Mouse (Mus musculus) CD4-positive, CD25-positive, alpha-beta regulatory T cell, adult 4 months (primary cell): ENCODE results near the gene Metap1d. TPM values are rescaled to one million over a fixed set of nuclear protein-coding genes. Genes with fewer than 3 reads are reported as not detected.

Source experiments
- ATAC-seq: one replicate; pipeline ENCODE4 v1.8.0; 2017
- polyA plus RNA-seq, 2 experiments: library from polyadenylated mRNA; unstranded; fragments of 100-300 nt; shearing (Covaris generic); gene quantifications; one replicate each; pipeline ENCODE4 v1.2.1; 2017

The Metap1d gene
- polyA plus RNA-seq, 2 experiments from 2014 or later = 31.5 to 35.3 TPM

DNA sequence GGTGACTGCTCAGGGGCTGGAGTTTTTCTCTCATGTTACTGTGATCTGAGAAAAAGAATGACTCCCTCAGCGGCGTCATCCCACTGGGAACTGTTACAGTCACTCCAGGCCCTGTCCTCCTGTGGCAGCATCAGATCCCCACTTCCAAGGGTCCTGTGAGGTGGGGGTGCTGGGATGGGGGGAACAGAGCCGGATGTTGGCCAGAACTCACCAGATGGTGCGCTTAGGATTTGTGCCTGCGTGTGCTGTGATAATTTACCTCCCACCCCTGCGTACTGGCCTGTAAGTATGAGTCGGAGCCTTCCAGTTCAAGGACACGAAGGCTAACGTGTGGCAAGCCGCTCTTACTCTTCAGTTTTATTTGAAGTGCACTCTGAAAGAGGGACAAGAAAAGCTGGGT lies 22.2 kb downstream of the Metap1d start:
- ATAC-seq = no peak

DNA sequence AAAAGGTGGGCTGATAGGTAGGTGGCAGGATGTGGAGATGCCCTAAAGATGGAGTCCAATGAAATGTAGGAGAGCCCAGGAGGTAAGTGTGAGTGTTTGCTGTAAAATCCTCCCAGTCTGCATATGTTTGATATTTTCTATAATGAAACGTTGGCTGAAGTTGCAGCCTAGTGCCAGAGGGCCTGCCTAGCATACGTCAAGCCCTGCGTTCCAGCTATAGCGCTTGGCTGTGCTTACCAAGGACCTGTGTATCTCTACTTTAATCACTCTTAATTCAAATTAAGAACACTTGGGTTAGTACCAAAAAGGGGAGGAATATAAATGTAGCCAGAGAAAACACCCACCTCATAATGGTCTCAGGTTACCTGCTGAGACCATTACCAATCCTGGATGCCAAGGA lies 22.7 kb downstream of the Metap1d start:
- no peak for ATAC-seq

DNA sequence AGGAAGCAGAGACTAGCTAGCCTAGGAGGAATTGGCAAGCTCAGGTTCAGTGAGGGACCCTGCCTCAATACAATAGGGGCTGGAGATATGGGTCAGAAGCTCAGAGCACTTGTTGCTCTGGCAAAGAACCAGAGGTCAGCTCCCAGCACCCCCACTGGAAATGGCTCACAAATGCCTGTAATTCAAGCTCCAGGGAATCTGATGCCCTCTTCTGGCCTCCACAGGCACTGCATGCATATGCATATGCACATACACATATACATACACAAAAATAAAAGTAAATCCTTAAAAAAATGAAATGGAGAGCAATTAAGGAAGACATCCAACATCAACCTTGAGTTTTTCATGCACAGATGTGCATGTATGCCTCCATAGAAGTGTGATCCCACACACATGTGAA lies 24.7 kb downstream of the Metap1d start:
- no peak for ATAC-seq

DNA sequence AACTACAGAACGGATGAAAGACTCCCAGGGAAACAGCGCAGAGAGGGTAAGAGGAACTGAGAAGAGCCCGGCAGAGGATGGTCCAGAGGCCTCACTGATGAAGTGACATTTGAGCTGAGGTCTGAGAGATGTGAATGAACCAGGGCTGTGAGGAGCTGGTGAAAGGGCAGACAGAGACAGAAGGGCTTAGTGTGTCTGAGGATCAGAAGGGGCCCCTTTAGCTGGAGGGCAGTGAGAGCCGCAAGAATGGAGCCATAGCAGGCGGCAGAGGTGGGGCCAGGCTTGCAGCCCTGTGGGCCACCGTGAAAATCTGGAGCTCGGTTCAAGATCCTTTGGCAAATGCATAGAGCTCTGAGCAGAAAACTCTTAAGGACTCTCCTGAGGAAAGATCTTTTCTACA lies 26.8 kb downstream of the Metap1d start:
- ATAC-seq = no peak

DNA sequence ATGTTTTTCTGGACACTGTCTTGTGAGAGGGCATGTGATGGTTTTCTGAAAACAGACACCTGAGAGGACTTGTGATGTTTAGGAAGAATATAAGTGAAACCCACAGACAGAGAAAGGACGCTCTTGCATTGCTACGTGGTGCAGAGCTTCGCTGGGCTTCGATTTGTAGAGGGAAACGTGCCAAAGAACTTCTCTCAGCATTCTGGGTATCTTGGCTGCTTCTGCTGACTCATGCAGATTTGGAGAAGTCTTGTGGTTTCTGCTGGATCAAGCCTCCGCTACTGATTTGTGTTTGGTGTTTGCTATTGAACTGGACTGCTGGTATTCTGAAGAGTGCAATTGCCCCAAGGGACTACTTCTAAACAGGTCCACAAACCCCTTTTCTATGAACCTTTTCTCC lies 28.7 kb downstream of the Metap1d start:
- ATAC-seq = no peak

DNA sequence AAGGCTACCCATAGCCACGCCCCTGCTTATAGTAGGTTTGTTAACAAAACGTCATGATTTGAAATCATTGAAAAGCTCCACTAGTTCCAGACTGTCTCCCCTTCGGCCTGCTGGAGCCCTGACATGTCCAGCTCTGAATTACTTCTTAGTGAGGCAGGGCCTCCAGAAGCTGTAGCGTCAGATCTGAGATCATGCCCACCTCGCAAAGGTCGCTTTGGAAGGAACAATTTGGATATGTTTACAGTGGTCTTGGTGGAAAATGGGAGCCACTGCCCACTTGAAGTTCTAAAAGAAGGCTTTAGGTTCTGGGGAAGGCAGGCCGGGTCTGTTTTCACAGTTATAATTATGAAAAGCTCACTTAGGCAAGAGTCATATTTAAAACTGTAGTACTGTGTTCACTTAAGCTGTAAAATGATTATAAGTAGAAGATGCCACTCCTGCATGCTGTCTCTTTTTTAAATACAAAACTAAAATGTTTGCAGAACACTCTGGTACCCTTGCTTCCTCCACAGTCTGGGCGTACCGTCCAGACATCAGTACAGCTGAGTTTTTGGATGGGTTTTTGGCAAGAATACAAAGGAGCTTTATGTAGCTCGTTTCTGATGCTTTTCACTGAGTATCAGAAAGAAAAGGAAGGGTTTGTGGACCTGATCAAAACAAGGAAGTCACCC lies 30.1 kb downstream of the Metap1d start:
- ATAC-seq = no peak

DNA sequence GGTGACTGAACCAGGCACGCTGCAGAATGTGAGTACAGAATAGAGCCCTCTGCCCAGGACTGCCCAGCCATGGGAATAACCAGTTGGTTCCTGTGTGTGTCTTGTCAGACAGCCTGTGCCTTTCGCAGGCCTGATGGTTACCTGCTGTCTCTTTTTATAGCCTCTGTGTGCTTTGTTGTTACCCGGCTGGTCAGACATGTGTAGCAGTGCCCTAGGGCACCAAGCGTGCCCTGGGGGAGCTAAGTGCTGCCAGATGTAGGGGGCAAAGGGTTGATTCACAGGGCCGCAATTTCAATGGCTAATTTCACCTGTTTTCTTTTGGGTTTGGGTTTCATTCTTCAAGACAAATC lies 30.6 kb downstream of the Metap1d start:
- no peak for ATAC-seq

DNA sequence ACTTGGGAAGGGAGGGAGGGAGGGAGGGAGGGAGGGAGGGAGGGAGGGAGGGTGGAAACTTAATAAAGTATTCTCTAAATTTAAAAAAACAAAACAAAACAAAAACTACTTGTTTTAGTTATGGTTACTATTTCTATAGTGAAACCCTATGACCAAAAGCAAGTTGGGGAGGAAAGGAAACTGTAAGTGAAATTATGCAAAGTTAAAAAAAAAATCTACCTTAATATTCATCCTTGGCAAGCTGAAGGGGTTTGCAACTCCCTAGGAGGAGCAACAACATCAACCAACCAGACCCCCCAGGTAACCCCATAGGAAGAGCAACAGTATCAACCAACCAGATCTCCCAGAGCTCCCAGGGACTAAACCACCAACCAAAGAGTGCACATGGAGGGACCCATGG lies 38.2 kb downstream of the Metap1d start:
- ATAC-seq = no peak

DNA sequence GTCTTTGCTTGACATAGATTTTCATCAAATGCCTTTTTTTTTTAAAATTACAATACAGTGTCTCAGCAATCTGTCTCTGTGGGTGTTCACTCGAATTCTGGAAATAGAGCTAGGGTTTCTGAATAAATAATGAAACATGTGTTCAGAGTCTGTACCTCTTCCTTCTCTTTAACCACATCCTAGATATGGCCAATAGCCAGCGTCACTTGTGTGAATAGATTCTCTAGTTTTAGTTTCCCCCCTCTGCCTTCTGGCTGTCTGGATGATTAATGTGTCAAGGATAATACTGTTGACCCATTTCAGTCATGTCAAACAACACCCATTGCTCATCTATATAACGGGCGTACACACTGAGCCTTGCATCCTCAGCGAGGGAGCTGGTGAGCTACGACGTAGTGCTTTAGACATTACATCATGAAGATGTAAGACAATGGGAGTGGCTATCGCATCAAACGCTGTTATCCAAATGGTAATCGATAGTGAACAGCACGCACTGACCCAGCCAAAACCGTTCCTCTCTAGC lies 40.1 kb downstream of the Metap1d start:
- ATAC-seq = no peak

DNA sequence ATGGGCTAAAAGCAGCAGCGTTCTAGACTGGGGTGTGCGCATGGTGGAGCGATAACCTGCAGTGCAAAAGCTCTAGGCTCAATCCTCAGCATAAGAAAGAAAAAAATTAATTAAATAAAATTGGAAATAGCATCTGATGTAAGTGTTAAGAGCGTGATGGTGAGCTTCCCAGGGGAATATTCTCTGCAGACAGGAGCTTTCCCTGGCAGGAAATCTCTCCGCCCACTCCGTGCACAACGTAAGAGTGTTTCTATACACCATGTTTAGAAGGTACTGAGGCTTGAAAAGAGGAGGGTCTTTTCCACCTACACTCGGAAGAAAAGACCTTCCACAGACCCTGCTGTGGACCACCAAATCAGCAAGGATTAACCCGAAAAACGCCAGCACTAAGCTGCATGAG lies 41.4 kb downstream of the Metap1d start:
- ATAC-seq = no peak

DNA sequence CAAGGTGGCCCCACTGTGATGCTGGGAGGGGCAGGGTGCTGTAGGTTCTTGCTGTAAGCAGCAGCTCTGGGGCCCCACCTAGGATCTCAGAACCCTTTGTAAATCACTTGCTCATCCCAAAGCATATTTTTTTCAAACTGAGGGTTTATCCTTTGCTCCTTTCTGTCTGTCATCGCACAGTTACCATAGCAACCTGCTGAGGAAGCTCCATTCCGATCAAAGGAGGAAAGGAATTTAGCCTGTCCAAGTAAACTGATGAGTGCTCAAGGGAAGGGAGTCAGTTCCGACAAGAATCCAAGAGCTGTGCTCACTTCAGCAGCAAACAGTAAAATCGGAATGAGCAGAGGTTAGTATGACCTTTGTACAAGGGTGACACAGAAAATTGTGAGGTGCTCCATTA lies 41.9 kb downstream of the Metap1d start:
- no peak for ATAC-seq

DNA sequence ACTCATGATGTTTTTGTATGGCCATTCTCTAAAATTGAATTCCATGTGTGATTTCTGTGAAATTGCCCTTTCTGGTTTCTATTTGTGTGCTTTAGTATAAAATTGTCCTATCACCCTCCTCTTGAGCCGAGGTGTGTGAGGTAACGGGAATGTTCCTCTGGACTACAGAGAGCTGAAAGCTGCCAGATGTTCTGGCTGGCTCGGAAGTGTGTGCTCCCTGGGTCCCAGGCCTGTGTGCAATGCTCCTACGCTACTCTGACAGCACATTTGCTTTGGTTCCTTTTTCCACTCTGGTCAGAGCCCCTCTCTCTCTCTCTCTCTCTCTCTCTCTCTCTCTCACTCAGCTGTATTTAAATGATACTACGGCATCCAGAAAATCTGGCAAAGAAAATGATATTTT lies 44.1 kb downstream of the Metap1d start:
- no peak for ATAC-seq

DNA sequence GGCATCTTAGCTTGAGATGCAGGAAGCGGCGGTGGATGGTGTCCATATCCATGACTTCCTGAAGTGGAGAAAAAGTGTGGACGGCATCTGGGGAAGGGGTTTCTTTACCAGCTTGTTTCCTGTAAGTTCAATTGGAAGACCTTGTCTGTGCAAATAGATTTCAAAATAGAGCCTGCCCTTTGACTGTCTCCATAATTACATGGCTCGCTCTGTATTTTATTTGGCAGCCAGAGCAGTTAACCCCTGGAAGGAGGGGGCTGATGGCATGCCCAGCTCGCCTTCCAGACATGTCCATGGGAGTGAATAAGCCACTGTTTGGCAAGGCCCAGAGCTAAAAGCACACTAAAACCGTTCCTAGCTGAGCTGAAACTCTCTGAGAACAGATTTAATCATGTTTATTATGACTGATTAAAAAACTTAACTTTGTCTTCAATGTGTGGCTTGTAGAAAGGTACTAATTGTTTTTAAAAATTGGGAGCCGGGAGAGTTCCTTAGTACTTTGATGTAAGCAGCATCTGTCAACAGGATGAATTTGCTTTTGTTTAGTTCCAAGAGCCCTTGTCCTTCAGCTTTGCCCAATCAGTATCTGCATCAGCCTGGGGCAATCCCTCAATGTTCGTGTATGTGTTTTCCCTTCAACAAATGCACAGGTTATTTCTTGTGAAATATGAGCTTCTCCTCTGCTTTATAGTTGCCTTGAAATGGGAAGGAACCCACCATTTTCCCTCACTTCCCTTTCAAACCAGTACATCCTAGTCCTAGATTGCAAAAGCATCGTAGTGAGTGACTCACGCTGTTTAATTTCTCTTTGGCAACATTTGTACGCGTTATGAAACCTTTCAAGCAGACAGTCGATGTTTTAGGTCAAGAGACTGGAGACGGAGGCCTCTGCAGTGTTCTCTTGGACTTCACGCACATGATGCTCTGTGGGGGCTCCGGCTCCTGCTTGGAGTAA lies 46.5 kb downstream of the Metap1d start:
- ATAC-seq = no peak

DNA sequence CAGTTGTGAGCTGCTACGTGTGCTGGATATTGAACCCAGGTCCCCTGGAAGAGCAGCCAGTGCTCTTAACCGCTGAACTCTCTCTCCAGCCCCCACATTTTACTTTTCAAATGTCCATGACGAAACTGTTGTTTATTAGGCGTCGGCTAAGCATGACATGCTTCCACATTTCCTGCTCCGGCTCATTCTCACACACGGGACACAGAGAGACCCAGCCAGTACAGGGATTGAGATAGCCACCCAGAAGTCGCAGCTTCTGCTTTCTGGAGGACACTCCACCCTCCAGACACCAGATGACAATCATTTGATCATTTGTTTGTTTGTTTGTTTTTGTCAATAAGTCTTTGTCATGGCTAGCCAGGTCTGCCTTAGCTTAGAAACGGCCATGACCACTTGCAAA lies 51.8 kb downstream of the Metap1d start:
- ATAC-seq = no peak

DNA sequence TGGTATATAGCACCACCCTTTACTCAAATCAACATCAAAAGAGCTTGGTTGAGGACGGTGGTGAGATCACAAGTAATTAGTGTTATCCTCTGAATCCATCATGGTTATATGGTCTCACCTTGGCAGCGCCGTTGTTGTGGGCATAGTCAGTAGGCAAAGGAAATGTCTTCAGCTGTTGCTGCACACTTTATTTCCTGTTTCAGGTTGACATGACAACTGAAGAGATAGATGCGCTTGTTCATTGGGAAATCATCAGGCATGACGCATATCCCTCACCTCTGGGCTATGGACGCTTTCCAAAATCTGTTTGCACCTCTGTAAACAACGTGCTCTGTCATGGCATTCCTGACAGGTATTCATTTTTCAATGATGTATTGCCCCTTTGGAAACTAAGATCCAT lies 58.1 kb downstream of the Metap1d start:
- no peak for ATAC-seq

DNA sequence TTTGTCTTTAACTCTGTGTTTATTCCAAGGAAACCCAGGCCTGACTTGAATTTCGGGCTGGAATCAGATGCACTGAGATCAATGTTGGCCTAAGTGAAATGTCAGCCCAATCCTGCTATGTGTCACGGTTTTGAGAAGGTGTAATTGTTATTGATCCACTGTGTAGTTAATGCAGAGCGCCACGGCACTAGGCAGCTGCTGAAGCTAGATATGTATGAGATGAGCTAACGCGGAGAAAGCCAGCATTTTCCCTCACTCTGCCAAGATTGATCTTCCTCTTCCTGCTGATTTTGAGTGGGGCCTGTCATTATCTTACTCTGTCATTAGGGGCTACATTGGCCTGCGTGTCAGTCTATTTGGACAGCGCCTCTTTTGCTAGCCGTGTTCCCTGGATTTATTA lies 59.2 kb downstream of the Metap1d start:
- no peak for ATAC-seq

DNA sequence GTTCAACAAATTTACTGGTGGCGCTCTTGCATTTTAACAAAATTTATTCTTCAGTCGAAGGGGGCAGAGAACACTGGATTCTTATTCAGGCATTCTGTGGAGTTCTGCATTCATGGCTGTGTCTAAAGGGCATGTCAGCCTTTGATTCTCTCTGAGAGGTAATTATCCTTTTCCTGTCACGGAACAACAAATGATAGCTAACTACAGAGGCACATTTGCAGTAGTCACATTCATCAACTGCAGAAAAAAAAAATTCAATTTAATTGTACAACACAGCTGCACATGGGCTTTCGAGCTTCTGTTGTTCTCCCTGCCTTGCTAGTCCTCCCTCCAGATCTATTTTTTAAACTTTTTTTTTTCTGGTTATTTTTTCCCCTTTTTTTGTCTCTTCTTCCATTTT lies 63.9 kb downstream of the Metap1d start:
- ATAC-seq = no peak

DNA sequence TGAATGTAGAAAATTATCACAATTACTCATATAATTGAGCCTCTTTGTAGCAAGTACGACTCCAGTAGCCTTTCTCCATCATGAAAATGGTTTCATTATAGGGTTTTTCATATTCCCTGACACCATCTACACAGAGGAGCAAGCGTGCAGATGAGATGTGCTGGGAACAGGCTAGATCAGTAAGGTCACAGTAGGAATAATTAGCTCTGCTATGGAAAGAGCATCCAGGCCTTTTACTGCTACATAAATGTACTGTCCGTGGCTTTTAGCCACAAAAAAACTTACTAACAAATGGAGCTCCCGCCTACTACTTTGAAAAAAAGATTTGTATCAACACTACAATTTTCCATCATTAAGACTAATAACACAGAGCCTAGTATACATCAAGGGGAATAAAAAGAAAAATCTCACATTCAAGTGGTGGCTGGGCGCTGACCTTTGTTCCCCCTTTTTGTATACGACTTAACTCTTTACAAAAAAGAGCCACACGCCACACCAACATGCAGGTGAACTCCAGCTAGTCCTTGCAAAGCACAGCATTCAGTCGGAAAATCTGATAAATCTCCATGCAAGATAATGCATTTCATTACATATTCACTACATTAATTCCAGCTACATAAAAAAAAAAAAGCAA lies 64.5 kb downstream of the Metap1d start:
- no peak for ATAC-seq

DNA sequence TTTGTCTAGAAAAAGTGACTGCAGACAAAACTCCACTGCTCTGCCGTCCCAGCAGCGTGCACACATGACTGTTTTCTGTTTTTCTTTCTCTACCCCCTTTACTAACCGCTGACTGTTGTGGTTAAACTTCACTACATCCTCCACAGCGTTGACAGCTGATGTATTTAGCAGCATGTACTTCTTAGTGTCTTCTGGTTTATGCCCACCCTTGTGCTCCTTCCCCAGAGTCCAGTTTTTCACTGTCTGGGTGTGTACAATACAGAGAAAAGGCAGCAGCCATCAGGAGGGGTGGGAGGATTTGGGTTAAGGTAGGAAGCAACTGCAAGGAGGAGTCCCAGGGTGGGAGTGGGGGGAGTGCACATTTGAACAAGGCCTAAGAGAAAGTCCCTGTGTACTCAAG lies 69.8 kb downstream of the Metap1d start:
- no peak for ATAC-seq

DNA sequence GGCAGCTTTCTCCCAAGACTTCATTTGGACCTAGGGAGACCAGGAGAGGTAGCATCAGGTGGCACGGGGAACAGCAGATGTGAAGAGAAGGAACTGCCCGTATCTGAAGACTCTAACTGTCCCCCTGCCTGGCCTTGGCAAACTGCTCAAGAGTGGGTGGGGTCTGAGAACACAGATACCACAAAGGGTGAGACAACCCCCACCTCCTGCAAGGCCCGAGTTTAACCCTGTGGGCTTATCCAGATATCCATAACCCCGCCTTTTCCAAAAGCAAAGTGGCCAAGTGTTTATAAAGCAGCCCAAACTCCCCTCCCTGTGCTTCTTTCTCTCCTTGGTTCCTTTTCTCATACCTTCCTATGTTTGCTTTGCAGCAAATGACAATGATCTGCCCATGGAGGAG lies 70.4 kb downstream of the Metap1d start:
- ATAC-seq = no peak

DNA sequence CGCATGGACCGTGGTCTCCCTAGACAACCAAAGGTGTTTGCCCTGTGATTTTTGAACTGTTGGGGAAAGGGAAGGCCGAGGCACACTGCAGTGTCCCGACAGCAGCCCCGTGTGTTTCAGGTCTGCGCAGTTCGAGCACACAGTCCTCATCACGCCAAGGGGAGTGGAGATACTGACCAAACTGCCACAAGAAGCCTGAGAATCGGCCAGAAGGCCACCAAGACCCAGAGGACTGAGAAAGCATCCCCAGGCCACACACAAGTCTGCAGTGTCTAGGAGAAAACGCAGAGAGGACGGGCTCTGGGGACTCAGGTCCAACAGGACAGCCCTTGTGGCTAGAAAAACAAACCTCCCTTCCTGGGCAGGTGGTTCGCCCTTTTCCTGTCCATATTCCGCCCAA lies 71.7 kb downstream of the Metap1d start:
- no peak for ATAC-seq

DNA sequence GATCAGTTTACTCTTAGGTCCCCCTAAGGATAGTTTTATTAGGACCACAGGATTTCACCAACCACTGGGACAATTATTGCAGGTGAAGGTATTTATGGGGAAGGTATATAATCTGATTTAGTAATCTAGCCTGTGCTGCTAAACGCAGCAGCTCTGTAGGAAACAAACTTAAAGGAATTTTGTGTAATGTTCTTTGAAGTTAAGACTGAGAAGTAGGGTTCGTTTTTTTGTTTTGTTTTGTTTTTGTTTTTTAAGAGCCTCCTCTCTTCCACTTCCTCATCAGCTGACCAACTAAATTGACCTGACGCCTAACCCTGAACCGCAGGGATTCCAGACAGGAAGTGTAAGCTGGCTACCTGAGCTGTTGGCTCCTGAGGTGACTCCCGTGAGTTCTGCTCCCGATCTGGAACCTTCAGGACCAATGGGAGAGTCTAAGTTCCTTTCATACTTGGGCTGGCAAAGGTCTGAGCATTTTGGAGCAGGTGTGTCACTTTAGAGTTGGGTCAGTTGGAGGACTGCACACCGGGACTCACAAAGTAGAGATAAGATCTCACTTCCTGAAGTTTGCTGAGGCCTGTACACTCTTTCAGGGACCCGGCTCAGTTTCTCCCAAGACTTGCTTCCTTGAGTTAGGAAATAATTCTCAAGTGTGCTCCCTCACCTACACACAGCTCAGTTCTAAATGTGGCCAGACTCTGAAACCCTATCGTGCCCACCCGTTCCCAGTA lies 73.7 kb downstream of the Metap1d start:
- ATAC-seq = no peak
